Mouse (Mus musculus) forebrain, embryonic 10.5 days (tissue): Measurements from ENCODE around the gene Kcnh1. TPM values are rescaled to one million over a fixed set of nuclear protein-coding genes. Genes with fewer than 3 reads are reported as not detected.

Experiments
- DNase-seq: peaks from one replicate; pipeline ENCODE4 v3.0.0-alpha.2; 2017; ENCODE audit warnings: low spot score; ENCODE audit errors: extremely low spot score
- H3K27ac ChIP-seq: fragments of 300-500 bp; sonication (generic); 2 replicates; pipeline ENCODE4 v1.5.1; 2016; ENCODE audit warnings: mild to moderate bottlenecking
- H3K27me3 ChIP-seq: fragments of 300-500 bp; sonication (generic); 2 replicates; pipeline ENCODE4 v1.6.1; 2016; ENCODE audit warnings: mild to moderate bottlenecking; ENCODE audit not compliant: poor library complexity, severe bottlenecking
- H3K36me3 ChIP-seq: fragments of 300-500 bp; sonication (generic); replicated peaks from 2 replicates; pipeline ENCODE4 v1.6.1; 2016; ENCODE audit warnings: mild to moderate bottlenecking, moderate library complexity
- H3K4me1 ChIP-seq: fragments of 300-500 bp; sonication (generic); 2 replicates; pipeline ENCODE4 v1.6.1; 2016
- H3K4me3 ChIP-seq: fragments of 300-500 bp; sonication (generic); 2 replicates; pipeline ENCODE4 v1.5.1; 2016; ENCODE audit warnings: mild to moderate bottlenecking, moderate library complexity
- H3K9me3 ChIP-seq: fragments of 300-500 bp; sonication (generic); 2 replicates; pipeline ENCODE4 v1.6.1; 2016; ENCODE audit warnings: mild to moderate bottlenecking, moderate library complexity
- WGBS: fragments of 180-500 bp; shearing (Covaris S2); methylation state at CpG from one replicate; pipeline ENCODE4 v1.1.7; 2016; 5-methylcytosine and 5-hydroxymethylcytosine counted together
- polyA plus RNA-seq: library from polyadenylated mRNA; unstranded; fragments of >200 nt; fragmentation: Nextera tagmentation; extraction: Ambion mirVana; gene quantifications from 2 replicates; pipeline ENCODE4 v1.2.1, GENCODE M21; 2016

Gene Kcnh1
- polyA plus RNA-seq, 1 experiment from 2014 or later, result 0.14 TPM

DNA sequence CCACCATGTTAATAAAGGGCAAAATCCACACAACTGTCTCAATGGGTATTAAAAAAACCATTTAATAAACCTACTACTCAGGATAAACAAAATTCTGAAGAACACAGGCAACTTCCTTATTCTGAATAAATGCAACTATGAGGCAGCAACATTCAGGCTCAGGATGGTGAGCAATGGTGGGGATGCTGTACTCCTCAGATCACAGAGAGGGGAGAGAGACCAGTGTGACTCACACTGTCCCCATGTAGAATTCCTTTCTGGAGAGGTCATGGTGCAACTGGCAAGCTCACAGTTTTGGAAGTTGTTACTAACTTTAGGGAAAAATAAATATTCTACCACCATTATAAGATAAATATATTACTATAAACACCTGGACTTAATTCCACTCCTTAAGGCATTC is 116.5 kb downstream of the Kcnh1 start:
- H3K27me3 ChIP-seq, result no peaks in the 10 kb centered on the region
- H3K27ac ChIP-seq, result no peak overlapping the region
- no peaks in the 10 kb centered on the region for H3K9me3 ChIP-seq
- peaks cover 7% of the 10 kb centered on the region for H3K4me1 ChIP-seq
- H3K36me3 ChIP-seq, result no peaks in the 10 kb centered on the region
- H3K4me3 ChIP-seq, result no peak overlapping the region
- DNase-seq, result no peak

GRCm38 (mm10) chr1:192311298-192311697 is 120.7 kb downstream of the Kcnh1 start:
- Histone ChIP-seq H3K27me3 (no peaks in the 10 kb centered on the region), H3K9me3 (no peaks in the 10 kb centered on the region), H3K27ac (no peak overlapping the region), H3K4me1 (peaks cover 26% of the 10 kb centered on the region), H3K4me3 (no peak overlapping the region), H3K36me3 (no peaks in the 10 kb centered on the region)
- DNase-seq, result no peak

- Histone ChIP-seq H3K4me1 (peaks cover 26% of the 10 kb centered on the region), H3K9me3 (no peaks in the 10 kb centered on the region), H3K36me3 (no peaks in the 10 kb centered on the region), H3K27me3 (no peaks in the 10 kb centered on the region), H3K4me3 (no peak overlapping the region), H3K27ac (no peak overlapping the region)
- 82% methylated on average over 6 of the region's 6 CpGs for WGBS
- DNase-seq, result no peak
Measured at GRCm38 (mm10) chr1:192311851-192312438, 121.4 kb downstream of the Kcnh1 start.

DNA sequence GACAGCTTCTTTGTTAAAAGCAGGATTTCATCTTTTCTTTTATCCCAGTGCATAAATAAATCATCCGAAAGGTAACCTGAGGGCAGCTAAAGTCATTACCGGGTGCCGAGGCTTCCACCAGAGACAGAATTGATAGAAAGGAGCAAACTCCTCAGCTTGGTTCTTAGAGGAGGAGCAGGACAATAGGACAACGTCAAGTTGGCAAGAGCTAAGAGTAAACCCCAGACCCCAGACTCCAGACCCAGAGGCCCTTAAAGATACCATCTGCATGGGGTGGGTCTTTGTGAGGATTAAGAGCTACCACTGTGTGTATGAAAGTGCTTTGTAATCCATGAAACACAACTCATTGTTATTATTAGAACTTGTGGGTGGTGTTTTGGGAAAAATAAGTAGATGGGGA is 121.9 kb downstream of the Kcnh1 start:
- no peaks in the 10 kb centered on the region for H3K36me3 ChIP-seq
- H3K27me3 ChIP-seq, result no peaks in the 10 kb centered on the region
- H3K4me1 ChIP-seq, result peaks cover 26% of the 10 kb centered on the region
- no peaks in the 10 kb centered on the region for H3K9me3 ChIP-seq
- no peak for DNase-seq
- WGBS, result 45% methylated on average over 4 of the region's 4 CpGs
- H3K4me3 ChIP-seq, result no peak overlapping the region
- no peak overlapping the region for H3K27ac ChIP-seq

GRCm38 (mm10) chr1:192312998-192313397 is 122.4 kb downstream of the Kcnh1 start:
- Histone ChIP-seq H3K36me3 (no peaks in the 10 kb centered on the region), H3K27ac (no peak overlapping the region), H3K4me1 (peaks cover 26% of the 10 kb centered on the region), H3K9me3 (no peaks in the 10 kb centered on the region), H3K4me3 (no peak overlapping the region), H3K27me3 (no peaks in the 10 kb centered on the region)
- WGBS, result 60% methylated on average over 4 of the region's 4 CpGs
- DNase-seq, result no peak

DNA sequence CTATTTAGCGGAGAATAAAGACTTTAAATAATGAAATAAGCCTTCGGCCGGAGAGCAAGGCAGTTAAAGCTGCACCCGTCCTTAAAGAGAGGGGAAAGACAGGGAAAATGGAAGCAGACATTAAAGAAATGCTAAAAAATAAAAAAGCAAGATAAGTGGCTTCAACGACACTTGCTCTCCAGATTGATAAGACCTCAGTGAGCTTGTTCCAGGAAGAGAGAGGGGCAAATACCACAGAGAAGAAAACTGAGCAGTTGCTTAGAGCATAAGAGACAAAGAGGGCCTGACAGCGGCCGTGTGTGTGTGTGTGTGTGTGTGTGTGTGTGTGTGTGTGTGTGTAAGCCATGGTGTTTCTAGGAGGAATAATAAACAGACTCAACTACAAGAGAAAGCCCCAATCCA is 123.0 kb downstream of the Kcnh1 start:
- no peaks in the 10 kb centered on the region for H3K27me3 ChIP-seq
- peak overlapping the region; percentile 52 for H3K27ac ChIP-seq
- DNase-seq, result no peak
- no peaks in the 10 kb centered on the region for H3K9me3 ChIP-seq
- H3K4me1 ChIP-seq, result peaks cover 26% of the 10 kb centered on the region
- WGBS, result 67% methylated on average over 7 of the region's 7 CpGs
- H3K4me3 ChIP-seq, result no peak overlapping the region
- H3K36me3 ChIP-seq, result no peaks in the 10 kb centered on the region

GRCm38 (mm10) chr1:192314044-192314443 is 123.5 kb downstream of the Kcnh1 start:
- Histone ChIP-seq H3K9me3 (no peaks in the 10 kb centered on the region), H3K27me3 (no peaks in the 10 kb centered on the region), H3K4me3 (no peak overlapping the region), H3K4me1 (peaks cover 26% of the 10 kb centered on the region), H3K27ac (no peak overlapping the region), H3K36me3 (no peaks in the 10 kb centered on the region)
- 66% methylated on average over 3 of the region's 3 CpGs for WGBS
- DNase-seq, result no peak

DNA sequence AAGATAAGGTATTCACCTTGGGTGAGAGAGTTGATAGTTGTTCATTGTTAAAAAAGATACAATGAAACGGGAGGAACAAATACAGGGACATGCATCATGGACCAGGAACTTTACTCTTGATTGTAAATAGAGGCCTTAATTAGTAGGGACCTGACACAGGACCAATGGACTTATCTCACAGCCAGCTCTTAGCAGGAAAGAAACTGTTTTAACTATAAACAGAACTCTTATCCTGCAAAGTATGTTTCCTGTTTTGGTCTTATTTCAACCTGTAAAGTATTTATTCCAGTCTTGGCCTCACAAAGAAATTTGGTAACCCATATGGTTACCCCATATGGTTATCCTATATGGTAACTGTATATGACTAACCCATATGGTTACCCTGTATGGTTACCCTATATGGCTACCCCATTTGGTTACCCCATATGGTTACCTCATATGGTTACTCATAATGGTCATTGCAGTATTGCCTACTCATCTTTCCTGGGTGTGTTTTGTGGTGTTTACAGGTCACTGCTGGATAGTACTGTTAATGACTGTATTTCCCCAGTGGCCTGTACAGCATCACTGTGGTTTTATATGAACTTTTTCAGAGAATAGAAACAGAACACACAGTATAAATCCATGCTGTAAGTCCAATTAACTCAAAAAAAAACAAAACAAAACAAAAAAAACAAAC is 125.0 kb downstream of the Kcnh1 start:
- no peak for DNase-seq
- Histone ChIP-seq H3K27ac (no peak overlapping the region), H3K4me3 (no peak overlapping the region), H3K27me3 (no peaks in the 10 kb centered on the region), H3K36me3 (no peaks in the 10 kb centered on the region), H3K9me3 (no peaks in the 10 kb centered on the region), H3K4me1 (peaks cover 26% of the 10 kb centered on the region)
- WGBS, result 56% methylated on average over 1 of the region's 1 CpGs

GRCm38 (mm10) chr1:192324223-192324622 is 133.6 kb downstream of the Kcnh1 start:
- no peak for DNase-seq
- H3K4me3 ChIP-seq, result no peak overlapping the region
- no peaks in the 10 kb centered on the region for H3K27me3 ChIP-seq
- no peaks in the 10 kb centered on the region for H3K36me3 ChIP-seq
- H3K9me3 ChIP-seq, result no peaks in the 10 kb centered on the region
- WGBS, result 71% methylated on average over 3 of the region's 3 CpGs
- no peak overlapping the region for H3K27ac ChIP-seq
- H3K4me1 ChIP-seq, result no peaks in the 10 kb centered on the region

DNA sequence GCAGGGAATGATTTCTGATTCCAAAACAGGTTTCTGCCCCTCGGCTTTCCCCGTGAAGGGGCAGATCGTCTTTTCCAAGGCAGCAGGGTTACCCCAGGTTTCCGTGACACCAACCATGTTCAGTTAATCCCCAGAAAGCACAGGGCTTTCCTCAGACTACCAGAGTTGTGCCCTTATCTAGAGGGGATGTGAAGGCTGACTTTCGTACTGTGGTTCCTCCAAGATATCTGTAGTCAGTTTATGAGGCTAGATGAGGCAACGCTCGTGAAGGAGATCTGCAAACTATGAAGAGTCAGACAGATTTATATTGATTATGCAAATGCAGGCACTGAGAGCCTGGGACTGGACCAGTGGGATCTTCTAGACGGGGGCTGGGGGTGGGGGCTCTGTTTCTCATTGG is 136.5 kb downstream of the Kcnh1 start:
- peaks cover 3% of the 10 kb centered on the region; the same call in 1 of the 2 replicates for H3K9me3 ChIP-seq
- WGBS, result 93% methylated on average over 8 of the region's 8 CpGs
- no peak for DNase-seq
- no peaks in the 10 kb centered on the region for H3K4me1 ChIP-seq
- no peak overlapping the region for H3K27ac ChIP-seq
- no peaks in the 10 kb centered on the region for H3K36me3 ChIP-seq
- no peak overlapping the region for H3K4me3 ChIP-seq
- no peaks in the 10 kb centered on the region for H3K27me3 ChIP-seq

DNA sequence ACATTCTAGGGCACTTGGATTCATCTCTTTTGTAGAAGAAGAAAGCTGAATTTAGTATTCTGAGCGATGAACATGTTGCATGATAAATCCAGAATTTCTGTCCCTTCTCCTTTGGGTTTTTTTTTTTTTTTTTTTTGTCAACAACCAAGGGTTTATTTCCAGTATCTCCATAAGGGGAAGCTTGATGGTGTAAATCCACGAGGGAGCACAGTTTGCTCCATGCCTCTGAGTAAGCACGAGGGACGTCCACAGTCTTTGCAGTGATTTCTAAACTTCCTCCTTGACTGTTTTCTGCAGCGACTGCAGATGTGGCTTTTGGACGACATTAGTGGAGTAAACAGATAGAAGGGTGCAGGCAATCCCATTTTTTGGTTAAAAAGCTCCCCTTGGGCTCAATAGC is 140.6 kb downstream of the Kcnh1 start:
- no peak for DNase-seq
- 82% methylated on average over 6 of the region's 6 CpGs for WGBS

GRCm38 (mm10) chr1:192336029-192336428 is 145.5 kb downstream of the Kcnh1 start:
- H3K4me3 ChIP-seq, result no peak overlapping the region
- 94% methylated on average over 5 of the region's 5 CpGs for WGBS
- H3K27me3 ChIP-seq, result no peaks in the 10 kb centered on the region
- H3K4me1 ChIP-seq, result no peaks in the 10 kb centered on the region
- no peak overlapping the region for H3K27ac ChIP-seq
- peaks cover 13% of the 10 kb centered on the region for H3K9me3 ChIP-seq
- no peaks in the 10 kb centered on the region for H3K36me3 ChIP-seq
- no peak for DNase-seq

More for the DNA sequence above, 140.6 kb downstream of the Kcnh1 start:
- Histone ChIP-seq H3K4me1 (no peaks in the 10 kb centered on the region), H3K9me3 (peaks cover 6% of the 10 kb centered on the region; the same call in 1 of the 2 replicates), H3K4me3 (no peak overlapping the region), H3K36me3 (no peaks in the 10 kb centered on the region), H3K27ac (no peak overlapping the region), H3K27me3 (no peaks in the 10 kb centered on the region)

DNA sequence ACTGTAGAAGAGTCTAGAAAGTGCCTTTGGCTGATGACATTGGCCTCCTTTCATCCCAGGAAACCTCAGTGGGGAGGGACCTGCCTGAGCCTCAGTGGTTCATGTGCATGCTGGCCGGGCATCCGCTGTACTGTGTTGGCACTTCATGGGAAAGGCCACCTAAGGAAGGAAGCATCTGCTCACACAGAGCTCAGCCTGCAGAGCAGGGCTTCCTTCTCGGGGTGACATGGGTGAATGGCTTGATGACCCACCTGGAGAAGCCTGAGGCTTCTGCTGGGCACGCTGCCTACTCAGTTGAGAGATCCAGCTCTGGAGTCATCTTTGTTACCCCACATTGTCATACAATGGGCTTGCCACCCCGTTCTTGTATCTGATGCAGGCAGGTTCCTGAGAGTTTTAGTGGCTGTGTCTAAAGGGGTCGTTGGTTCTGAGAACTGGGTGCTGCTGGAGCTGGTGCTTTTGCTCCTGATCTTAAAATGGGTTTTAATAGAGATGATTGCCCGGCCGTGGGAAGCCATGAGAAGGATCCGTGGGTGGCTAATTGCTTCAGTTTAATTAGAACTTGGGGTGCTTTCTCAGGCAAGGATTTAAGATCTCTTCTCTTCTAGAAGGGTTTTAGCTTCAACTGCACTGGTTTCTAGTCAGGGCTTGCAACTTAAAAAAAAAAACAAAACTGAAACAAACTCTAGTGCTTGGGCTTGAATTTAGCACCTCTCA is 148.9 kb downstream of the Kcnh1 start:
- no peak overlapping the region for H3K27ac ChIP-seq
- H3K27me3 ChIP-seq, result no peaks in the 10 kb centered on the region
- WGBS, result 82% methylated on average over 9 of the region's 9 CpGs
- no peak overlapping the region for H3K4me3 ChIP-seq
- H3K9me3 ChIP-seq, result peaks cover 7% of the 10 kb centered on the region
- H3K36me3 ChIP-seq, result no peaks in the 10 kb centered on the region
- DNase-seq, result no peak
- H3K4me1 ChIP-seq, result no peaks in the 10 kb centered on the region
